Mouse (Mus musculus) small intestine, adult 2 months (tissue): ENCODE results near the gene Ppp2r1b.

Experiments used
- CTCF ChIP-seq: fragments of 200-500 bp; IDR thresholded peaks from 2 replicates; pipeline ENCODE4 v1.5.1; 2012; ENCODE audit warnings: low read depth, mild to moderate bottlenecking, control low read depth, inconsistent platforms, low read length, moderate library complexity, mixed read lengths; ENCODE audit not compliant: insufficient replicate concordance, insufficient read length; ENCODE audit errors: extremely low read depth
- POLR2A ChIP-seq: fragments of 200-500 bp; IDR thresholded peaks from 2 replicates; pipeline ENCODE4 v1.6.1; 2012; ENCODE audit warnings: low read depth, mild to moderate bottlenecking, control low read depth, inconsistent platforms, low read length, moderate library complexity

DNA sequence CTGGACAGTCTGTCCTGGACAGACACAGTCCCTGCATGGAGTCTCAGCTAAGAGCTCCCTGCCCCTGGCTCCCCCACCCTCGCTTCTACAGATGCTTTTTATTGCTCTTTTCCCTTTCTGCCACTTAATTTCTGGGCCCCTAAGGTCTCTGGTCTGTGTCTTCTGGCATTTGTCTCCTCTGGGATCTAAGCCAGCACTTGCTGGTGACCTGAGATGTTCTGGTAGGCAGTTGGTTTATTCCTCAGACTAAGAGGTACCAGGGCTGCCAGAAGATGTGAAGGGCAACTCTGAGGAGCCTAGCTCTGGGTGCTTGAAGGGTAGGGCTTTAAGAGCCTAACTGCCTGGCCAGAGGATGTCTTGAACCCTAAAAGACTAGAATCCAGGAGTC, 40.5 kb downstream of the Ppp2r1b start:
- TF ChIP-seq CTCF (no peak), POLR2A (no peak)
